Mouse (Mus musculus) liver, embryonic 14.5 days (tissue): ENCODE results near the gene Fdx1l.

Experiments
- CTCF ChIP-seq: IDR thresholded peaks from 2 replicates; pipeline ENCODE4 v1.5.1; 2016; ENCODE audit warnings: antibody characterized with exemption, low read depth, control low read depth
- EP300 ChIP-seq: IDR thresholded peaks from 2 replicates; pipeline ENCODE4 v1.6.1; 2016; ENCODE audit warnings: antibody characterized with exemption, low read depth

GRCm38 (mm10) chr9:21031251-21031895, 42.0 kb downstream of the Fdx1l start:
- TF ChIP-seq EP300 (no peak), CTCF (no peak)
